Mouse (Mus musculus): ENCODE measurements around the gene Zfp296.

Zfp296 gene

DNA sequence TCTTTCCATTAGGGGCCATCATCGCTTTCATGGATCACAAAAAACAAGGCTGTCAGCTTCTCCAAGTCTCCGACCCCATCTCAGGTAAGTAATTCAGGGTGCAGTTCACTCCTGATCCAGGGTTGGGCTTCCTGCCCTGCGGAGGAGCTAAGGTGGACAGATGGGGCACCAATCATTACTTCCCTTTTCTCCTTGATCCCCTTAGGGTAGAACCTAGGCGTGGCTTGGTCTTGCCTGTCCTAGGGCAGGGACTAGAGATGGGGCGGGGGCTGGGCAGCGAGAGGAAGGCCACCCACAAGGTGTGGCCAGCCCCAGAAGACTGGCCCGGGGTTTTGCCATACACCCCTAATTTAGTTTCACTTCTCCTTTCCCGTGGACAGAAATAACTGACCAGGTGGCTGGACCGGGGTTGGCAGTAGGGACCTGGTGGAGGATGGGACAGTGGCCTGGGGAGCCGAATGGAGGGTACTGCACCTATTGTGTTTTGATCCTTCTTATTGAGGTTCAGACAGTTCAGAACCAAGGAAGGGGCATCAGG is 859 bp downstream of the Zfp296 start:
- ChIA-PET POLR2A (interaction anchor here (0.5 to 4.5 kb wide), 25 partner anchors 8 to 251 kb away, joined by 3 to 33 read pairs (median 6); partner anchors contain the start of genes Clasrp (in 1 of the 4), Clptm1 (in 1 of the 4), Ppp1r37 (in 1 of the 4) and Relb (in 1 of the 4)), CTCF (interaction anchor here in 3 of 4 experiments (0.8 to 5.1 kb wide), 5 partner anchors 9 to 54 kb away, joined by 3 to 48 read pairs (median 14); no protein-coding TSS in a partner anchor)

- ChIA-PET POLR2A (interaction anchor here (0.5 to 4.5 kb wide), 33 partner anchors 8 to 250 kb away, joined by 3 to 33 read pairs (median 5); partner anchors contain the start of genes Clasrp (in 1 of the 4), Clptm1 (in 1 of the 4), Ppp1r37 (in 1 of the 4) and Relb (in 1 of the 4)), CTCF (interaction anchor here (1.2 to 5.1 kb wide), 7 partner anchors 11 to 173 kb away, joined by 3 to 48 read pairs (median 8); no protein-coding TSS in a partner anchor)
Observed at GRCm38 (mm10) chr7:19578436-19578835, 1.3 kb downstream of the Zfp296 start.

DNA sequence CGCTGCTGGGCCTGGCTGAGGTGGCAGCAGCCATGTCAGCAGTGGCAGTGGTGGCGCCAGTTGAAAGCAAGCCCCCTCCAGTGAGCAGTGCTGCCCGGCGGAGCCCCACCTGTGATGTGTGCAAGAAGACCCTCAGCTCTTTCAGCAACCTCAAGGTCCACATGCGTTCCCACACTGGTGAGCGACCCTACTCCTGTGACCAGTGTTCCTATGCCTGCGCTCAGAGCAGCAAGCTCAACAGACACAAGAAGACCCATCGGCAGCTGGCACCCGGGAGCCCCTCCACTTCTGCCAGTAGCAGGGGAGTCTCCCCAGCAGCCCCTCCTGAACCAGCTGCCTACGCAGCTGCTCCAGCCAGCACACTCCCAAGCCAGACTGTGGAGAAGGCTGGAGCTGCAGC is 2.7 kb downstream of the Zfp296 start:
- ChIA-PET POLR2A (interaction anchor here in 3 of 4 experiments (0.6 to 4.5 kb wide), 30 partner anchors 10 to 180 kb away, joined by 3 to 33 read pairs (median 4); partner anchors contain the start of genes Clasrp (in 2 of the 3), Ppp1r37 (in 2 of the 3), Apoe (in 1 of the 3) and Clptm1 (in 1 of the 3)), CTCF (interaction anchor here (0.5 to 5.1 kb wide), 10 partner anchors 9 to 174 kb away, joined by 3 to 48 read pairs (median 6); partner anchors contain the start of gene Nkpd1 (in 1 of the 4))

DNA sequence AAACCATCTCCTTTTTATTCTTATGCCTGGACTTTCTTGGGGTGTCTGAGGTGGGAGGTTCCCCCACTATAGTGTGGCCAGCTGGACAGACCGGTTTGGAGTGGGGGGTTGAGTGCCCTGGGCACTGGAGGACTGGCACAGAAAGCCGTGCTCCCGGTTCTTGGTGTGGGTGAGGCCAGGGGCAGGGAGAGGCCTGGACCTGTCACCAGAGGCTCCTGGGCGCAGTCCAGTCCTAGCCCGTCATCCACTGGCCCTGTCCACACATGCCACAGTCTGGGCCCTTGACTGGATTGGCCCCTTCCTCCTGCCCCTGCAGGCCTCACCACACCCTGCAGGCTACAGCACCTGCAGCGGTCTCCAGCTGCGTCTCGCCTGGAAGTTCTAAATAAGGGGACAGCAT is 3.5 kb downstream of the Zfp296 start:
- ChIA-PET CTCF (interaction anchor here in 3 of 4 experiments (0.6 to 5.1 kb wide), 6 partner anchors 9 to 63 kb away, joined by 3 to 48 read pairs (median 10); partner anchors contain the start of gene Nkpd1 (in 1 of the 3)), POLR2A (interaction anchor here in 3 of 4 experiments (0.8 to 4.5 kb wide), 16 partner anchors 9 to 152 kb away, joined by 3 to 33 read pairs (median 7); partner anchors contain the start of genes Apoe (in 1 of the 3), Clasrp (in 1 of the 3), Ppp1r37 (in 1 of the 3) and Relb (in 1 of the 3))

GRCm38 (mm10) chr7:19586269-19586668 is 9.2 kb downstream of the Zfp296 start:
- POLR2A ChIA-PET = interaction anchor here in 3 of 4 experiments (0.5 to 2.3 kb wide), 15 partner anchors 8 to 278 kb away, joined by 3 to 8 read pairs (median 4); partner anchors contain the start of genes Clasrp (in 1 of the 3) and Relb (in 1 of the 3)
- CTCF ChIA-PET = interaction anchor here in 2 of 4 experiments (0.5 to 2.1 kb wide), 10 partner anchors 9 to 449 kb away, joined by 3 to 6 read pairs (median 3); partner anchors contain the start of genes Gemin7 (in 1 of the 2) and Nkpd1 (in 1 of the 2)

GRCm38 (mm10) chr7:19589207-19589606 is 12.1 kb downstream of the Zfp296 start:
- ChIA-PET POLR2A (interaction anchor here in 3 of 4 experiments (0.8 to 3.6 kb wide), 32 partner anchors 9 to 184 kb away, joined by 3 to 33 read pairs (median 4); partner anchors contain the start of genes Clasrp (in 2 of the 3), Gemin7 (in 2 of the 3), Apoe (in 1 of the 3) and Ppp1r37 (in 1 of the 3)), CTCF (interaction anchor here (0.5 to 3.3 kb wide), 104 partner anchors 10 to 598 kb away, joined by 3 to 48 read pairs (median 5); partner anchors contain the start of genes Ckm (in 3 of the 4), Clasrp (in 3 of the 4), Gemin7 (in 3 of the 4) and Nkpd1 (in 3 of the 4))

DNA sequence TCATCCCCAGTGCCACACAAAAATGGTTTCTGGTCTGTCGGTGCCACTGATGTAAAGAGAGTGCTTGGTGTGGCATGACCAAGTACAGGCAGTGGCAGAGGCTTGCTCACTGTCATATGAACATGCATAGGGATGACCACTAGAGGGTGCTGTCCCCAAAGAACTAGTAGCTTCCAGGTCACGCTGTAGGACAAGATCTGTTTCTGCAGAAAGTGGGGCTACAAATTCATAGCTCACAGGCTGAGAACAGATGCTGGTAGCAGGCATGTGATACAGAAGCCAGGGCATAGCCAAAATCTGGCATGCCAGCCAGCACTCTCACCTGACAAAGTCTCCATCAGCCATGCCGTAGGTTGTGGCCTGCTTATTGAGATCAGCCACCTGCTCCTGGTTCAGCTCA is 12.8 kb downstream of the Zfp296 start:
- POLR2A ChIA-PET = interaction anchor here (0.6 to 3.6 kb wide), 47 partner anchors 8 to 185 kb away, joined by 3 to 33 read pairs (median 4); partner anchors contain the start of genes Clasrp (in 3 of the 4), Gemin7 (in 2 of the 4), Apoc1 (in 1 of the 4) and Bcam (in 1 of the 4)
- CTCF ChIA-PET = interaction anchor here (0.5 to 3.3 kb wide), 141 partner anchors 9 to 453 kb away, joined by 3 to 48 read pairs (median 5); partner anchors contain the start of genes Ckm (in 3 of the 4), Clasrp (in 3 of the 4), Clptm1 (in 3 of the 4) and Gemin7 (in 3 of the 4)

DNA sequence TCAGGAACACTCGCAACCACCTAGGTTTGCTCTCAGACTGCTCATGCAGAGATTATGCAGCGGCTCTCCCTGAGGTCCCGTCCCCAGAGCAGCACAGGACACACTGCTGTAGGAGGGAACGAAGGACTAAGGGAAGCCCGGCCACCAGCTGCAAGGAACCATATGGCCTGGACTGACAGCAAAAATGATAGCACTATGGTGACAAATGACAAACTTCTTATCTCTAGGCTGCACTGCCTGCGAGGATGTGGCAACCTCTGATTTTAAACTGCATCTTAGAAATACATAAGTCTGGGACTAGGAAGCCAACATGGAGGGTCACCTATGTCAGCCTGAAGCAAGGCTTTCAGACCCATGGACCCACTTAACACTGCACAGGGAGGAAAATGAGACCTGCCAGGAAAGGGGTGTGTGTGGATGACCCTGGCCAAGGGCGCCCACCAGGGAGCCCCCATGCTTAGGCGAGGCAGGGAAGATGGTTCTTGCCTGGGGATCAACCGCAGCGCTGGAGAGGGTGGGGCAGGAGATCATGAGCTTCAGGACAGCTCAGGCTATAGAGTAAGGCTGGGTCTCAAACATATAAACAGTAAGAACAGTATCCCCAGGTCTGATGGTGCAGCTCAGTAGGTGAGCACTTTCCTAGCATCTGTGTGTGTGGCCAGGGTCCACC is 16.1 kb downstream of the Zfp296 start:
- ChIA-PET POLR2A (interaction anchor here (0.6 to 2.1 kb wide), 11 partner anchors 9 to 590 kb away, joined by 3 to 9 read pairs (median 4); no protein-coding TSS in a partner anchor), CTCF (interaction anchor here in 2 of 4 experiments (0.6 to 1.2 kb wide), 4 partner anchors 18 to 155 kb away, joined by 3 to 4 read pairs (median 4); no protein-coding TSS in a partner anchor)

GRCm38 (mm10) chr7:19600562-19600961 is 23.5 kb downstream of the Zfp296 start:
- ChIA-PET CTCF (interaction anchor here (0.7 to 4.5 kb wide), 6 partner anchors 11 to 68 kb away, joined by 3 to 35 read pairs (median 8); no protein-coding TSS in a partner anchor), POLR2A (interaction anchor here in 3 of 4 experiments (0.5 to 4.4 kb wide), 13 partner anchors 8 to 132 kb away, joined by 3 to 20 read pairs (median 4); no protein-coding TSS in a partner anchor)

- ChIA-PET CTCF (interaction anchor here in 2 of 4 experiments (0.9 to 3.0 kb wide), 3 partner anchors 13 to 258 kb away, joined by 3 to 33 read pairs (median 13); partner anchors contain the start of gene Ercc1 (in 1 of the 2)), POLR2A (interaction anchor here in 2 of 4 experiments (0.6 to 4.4 kb wide), 15 partner anchors 8 to 95 kb away, joined by 3 to 20 read pairs (median 4); partner anchors contain the start of genes Relb (in 2 of the 2) and Apoe (in 1 of the 2))
Observed at GRCm38 (mm10) chr7:19603055-19603454, 26.0 kb downstream of the Zfp296 start.

- POLR2A ChIA-PET = interaction anchor here (0.5 to 4.4 kb wide), 34 partner anchors 9 to 296 kb away, joined by 3 to 20 read pairs (median 3); partner anchors contain the start of genes Apoe (in 1 of the 4), Relb (in 1 of the 4) and Tomm40 (in 1 of the 4)
- CTCF ChIA-PET = interaction anchor here in 3 of 4 experiments (0.6 to 3.0 kb wide), 12 partner anchors 14 to 259 kb away, joined by 3 to 33 read pairs (median 4); partner anchors contain the start of gene Ercc1 (in 1 of the 3)
Observed at GRCm38 (mm10) chr7:19603849-19604605, 26.9 kb downstream of the Zfp296 start, which contains the start of gene Clasrp. TSS of gene Clasrp (minus strand) at chr7:19604486.

DNA sequence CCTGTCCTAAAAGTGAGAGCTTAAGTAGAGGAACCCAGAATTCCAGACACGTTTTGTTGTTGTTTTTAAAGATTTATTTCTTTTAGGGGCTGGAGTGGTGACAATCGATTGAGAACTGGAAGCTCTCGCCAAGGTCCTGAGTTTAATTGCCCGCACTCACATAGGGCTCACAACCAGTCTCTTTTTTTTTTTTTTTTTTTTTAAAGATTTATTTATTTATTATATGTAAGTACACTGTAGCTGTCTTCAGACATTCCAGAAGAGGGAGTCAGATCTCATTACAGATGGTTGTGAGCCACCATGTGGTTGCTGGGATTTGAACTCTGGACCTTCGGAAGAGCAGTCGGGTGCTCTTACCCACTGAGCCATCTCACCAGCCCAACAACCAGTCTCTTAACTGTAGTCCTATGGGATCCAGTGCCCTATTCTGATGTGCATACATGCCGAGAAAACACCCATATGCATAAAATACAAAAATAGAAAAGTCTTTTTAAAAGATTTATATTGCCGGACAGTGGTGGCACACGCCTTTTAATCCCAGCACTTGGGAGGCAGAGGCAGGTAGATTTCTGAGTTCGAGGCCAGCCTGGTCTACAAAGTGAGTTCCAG is 27.6 kb downstream of the Zfp296 start:
- ChIA-PET POLR2A (interaction anchor here (0.5 to 4.4 kb wide), 30 partner anchors 9 to 296 kb away, joined by 3 to 20 read pairs (median 3); partner anchors contain the start of genes Apoe (in 1 of the 4), Relb (in 1 of the 4) and Tomm40 (in 1 of the 4)), CTCF (interaction anchor here in 3 of 4 experiments (0.6 to 3.0 kb wide), 10 partner anchors 14 to 248 kb away, joined by 3 to 33 read pairs (median 4); no protein-coding TSS in a partner anchor)

- ChIA-PET CTCF (interaction anchor here (0.5 to 3.4 kb wide), 9 partner anchors 12 to 202 kb away, joined by 3 to 18 read pairs (median 5); partner anchors contain the start of genes Ckm (in 2 of the 4) and Nectin2 (in 1 of the 4)), POLR2A (interaction anchor here (0.5 to 2.6 kb wide), 8 partner anchors 11 to 477 kb away, joined by 3 to 9 read pairs (median 5); no protein-coding TSS in a partner anchor)
Observed at GRCm38 (mm10) chr7:19607291-19607690, 30.2 kb downstream of the Zfp296 start.

- ChIA-PET CTCF (interaction anchor here (0.6 to 2.1 kb wide), 9 partner anchors 9 to 352 kb away, joined by 3 to 5 read pairs (median 3); partner anchors contain the start of gene Ckm (in 1 of the 4)), POLR2A (interaction anchor here in 2 of 4 experiments (0.8 to 3.4 kb wide), 12 partner anchors 8 to 35 kb away, joined by 3 to 11 read pairs (median 6); partner anchors contain the start of gene Relb (in 1 of the 2))
Observed at GRCm38 (mm10) chr7:19609641-19610332, 32.7 kb downstream of the Zfp296 start.

DNA sequence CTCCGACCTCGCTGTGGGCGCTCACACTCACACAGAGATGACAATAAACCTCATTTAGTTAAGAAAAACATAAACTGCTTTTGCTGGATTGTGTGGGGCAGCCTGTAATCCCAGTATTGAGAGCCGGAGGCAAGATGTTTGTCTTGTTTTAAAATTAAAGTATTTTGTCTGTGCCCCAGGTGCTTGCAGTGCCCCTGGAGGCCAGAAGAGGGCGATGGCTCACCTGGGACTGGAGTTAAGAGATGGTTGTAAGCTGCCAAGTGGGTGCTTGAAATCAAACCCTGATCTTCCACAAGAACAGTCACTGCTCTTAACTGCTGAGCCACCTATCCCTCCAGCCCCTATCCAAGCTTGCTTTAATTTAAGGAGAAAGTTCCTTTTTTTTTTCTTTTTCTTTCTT is 33.9 kb downstream of the Zfp296 start:
- CTCF ChIA-PET = interaction anchor here in 3 of 4 experiments (0.6 to 3.0 kb wide), 12 partner anchors 10 to 255 kb away, joined by 3 to 18 read pairs (median 4); partner anchors contain the start of gene Relb (in 1 of the 3)
- POLR2A ChIA-PET = interaction anchor here in 3 of 4 experiments (0.5 to 3.4 kb wide), 13 partner anchors 9 to 557 kb away, joined by 3 to 9 read pairs (median 3); partner anchors contain the start of genes Bcam (in 1 of the 3) and Relb (in 1 of the 3)

Measured in embryonic stem cell, embryonic (primary cell).